Mouse (Mus musculus): ENCODE results near the gene Vmn2r124.
"Not testable (repeated sequence)": the region's sequence is repeated elsewhere in the genome, so short reads cannot be mapped to it uniquely, and the experiment has no call there.

Vmn2r124 gene

GRCm38 (mm10) chr17:18049124-18049523 is at the start of gene Vmn2r124:
Gene Vmn2r124 (plus strand): TSS chr17:18049424.
- no peak for DNase-seq (ENCODE audit: low spot score in 2 of 2)

GRCm38 (mm10) chr17:18004752-18005151 is 44.5 kb upstream of the Vmn2r124 start:
- no peak for DNase-seq (ENCODE audit: low spot score in 2 of 2)

GRCm38 (mm10) chr17:18021433-18021832 is 27.8 kb upstream of the Vmn2r124 start, which contains the start of gene Fpr-rs4:
Gene Fpr-rs4 (plus strand): TSS chr17:18021733.
- no peak for DNase-seq (ENCODE audit: low spot score in 2 of 2)

GRCm38 (mm10) chr17:18084716-18085115 is 35.5 kb downstream of the Vmn2r124 start, which contains the start of gene Vmn2r91:
Gene Vmn2r91 (plus strand): TSS chr17:18085016.
- DNase-seq (ENCODE audit: low spot score in 2 of 2), result not testable (repeated sequence)

- not testable (repeated sequence) for DNase-seq (ENCODE audit: low spot score in 2 of 2)
These were observed 46.4 kb downstream of the Vmn2r124 start for GRCm38 (mm10) chr17:18095626-18096025.

GRCm38 (mm10) chr17:18102265-18102664 is 53.0 kb downstream of the Vmn2r124 start:
- DNase-seq (ENCODE audit: low spot score in 2 of 2), result not testable (repeated sequence)
